Mouse (Mus musculus): Measurements from ENCODE around the gene Vps52. TPM values are rescaled to one million over a fixed set of nuclear protein-coding genes. Genes with fewer than 3 reads are reported as not detected.

The Vps52 gene
- polyA plus RNA-seq, 1 experiment from 2014 or later, result 39.4 TPM

DNA sequence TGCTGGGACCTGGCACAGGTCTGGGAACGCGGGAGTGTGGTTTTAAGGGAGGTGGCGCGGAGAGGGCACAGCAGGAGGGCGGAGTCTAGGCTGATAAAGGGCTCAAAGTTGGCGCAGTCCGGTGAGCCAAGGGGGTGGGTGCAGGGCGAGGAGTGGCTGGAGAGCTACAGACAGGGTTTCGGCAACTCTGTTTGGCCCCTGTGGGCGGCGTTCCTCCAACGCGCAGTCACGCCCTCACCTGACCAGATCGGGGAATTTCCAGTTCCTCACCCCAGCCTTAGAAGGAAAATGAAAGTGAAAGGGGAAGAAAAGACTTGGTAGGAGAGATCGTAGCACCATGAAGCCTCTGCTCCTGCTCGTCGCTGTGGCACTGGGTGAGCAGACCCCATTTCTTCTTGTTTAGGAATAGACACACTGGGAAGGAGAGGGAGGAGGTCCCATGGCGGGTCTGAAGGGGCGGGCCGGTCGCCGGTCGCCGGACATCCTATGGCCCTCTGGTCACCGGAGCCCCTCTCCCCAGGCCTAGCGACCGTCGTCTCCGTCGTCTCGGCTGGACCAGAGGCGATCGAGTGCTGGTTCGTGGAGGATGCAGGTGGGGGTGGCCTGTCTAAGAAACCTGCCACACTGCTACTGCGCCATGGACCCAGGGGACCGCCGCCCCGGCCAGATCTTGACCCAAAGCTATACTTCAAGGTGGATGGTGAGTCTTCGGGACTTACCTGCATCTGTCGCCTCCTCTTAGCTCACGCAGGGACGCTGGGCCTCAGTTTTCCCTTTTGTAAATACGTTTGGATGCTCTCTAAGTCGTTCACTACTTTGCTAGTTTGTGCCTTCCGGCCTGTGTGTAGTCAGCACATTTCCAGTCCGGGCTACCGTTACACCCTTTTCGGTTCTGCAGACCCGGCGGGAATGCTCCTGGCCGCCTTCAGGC is 36.0 kb upstream of the Vps52 start:
- Histone ChIP-seq H3K27me3 (ENCODE audit: control insufficient read depth, insufficient read depth, low read length) (no peaks in the 10 kb centered on the region), H3K9me3 (ENCODE audit: control insufficient read depth, low read length) (no peaks in the 10 kb centered on the region), H3K4me2 (replicated peaks; ENCODE audit: low read depth, low read length) (peak overlapping the region; percentile 86), H3K27ac (ENCODE audit: low read depth, low read length) (0 out of 2 replicates have a peak overlapping the region, but pooled peaks have one; percentile 20), H3K36me3 (ENCODE audit: control insufficient read depth, insufficient read depth, low read length) (no peaks in the 10 kb centered on the region), H3K4me1 (replicated peaks; ENCODE audit: control insufficient read depth, insufficient read depth, low read length) (peaks cover 20% of the 10 kb centered on the region), H3K4me3 (ENCODE audit: low read depth, low read length) (peak overlapping the region; percentile 49), H3K9ac (ENCODE audit: low read depth, low read length) (peak overlapping the region; percentile 67)
- ATAC-seq (ENCODE audit: low FRiP score) (no peak), DNase-seq (ENCODE audit: low spot score) (peak; percentile 46)
- under 1% methylated on average over 51 of the region's 52 CpGs for WGBS

DNA sequence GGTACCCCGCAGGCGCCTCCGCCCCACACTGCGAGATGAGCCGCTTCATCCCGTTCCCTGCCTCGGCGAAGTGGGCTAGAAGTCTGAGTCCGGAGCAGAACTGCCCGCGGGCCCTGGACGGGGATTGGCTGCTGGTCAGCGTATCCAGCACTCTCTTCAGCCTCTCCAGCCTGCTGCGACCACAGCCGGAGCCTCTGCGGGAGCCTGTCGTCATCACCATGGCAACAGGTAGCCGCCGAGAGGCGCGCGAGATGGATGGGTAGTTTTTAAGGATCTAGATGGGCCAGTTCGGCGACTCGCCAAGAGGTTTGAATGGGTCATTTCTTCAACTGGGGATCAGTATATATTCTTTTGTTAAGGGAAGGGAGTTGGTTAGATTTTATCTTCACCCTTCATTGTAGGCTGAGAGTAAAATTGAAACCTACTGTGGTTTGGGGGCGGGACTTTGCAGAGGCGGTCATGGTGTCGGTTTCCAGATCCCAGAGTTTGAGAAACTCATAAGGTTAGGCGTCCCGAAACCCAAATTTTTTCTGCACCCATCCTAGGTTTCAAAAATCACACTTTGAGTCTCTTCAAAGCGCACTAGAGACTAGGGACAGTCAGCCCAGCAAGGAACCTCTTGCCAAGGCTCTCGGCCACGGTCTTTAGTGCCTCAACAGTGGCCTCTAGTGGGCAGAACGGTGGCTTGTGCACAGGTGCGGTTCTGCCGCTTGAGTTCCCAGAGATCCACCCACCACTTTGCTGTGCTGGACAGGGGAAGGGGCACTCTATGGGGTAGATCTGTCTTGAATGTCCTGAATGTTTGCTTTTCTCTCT is 35.1 kb upstream of the Vps52 start:
- WGBS, result under 1% methylated on average over 36 of the region's 36 CpGs

DNA sequence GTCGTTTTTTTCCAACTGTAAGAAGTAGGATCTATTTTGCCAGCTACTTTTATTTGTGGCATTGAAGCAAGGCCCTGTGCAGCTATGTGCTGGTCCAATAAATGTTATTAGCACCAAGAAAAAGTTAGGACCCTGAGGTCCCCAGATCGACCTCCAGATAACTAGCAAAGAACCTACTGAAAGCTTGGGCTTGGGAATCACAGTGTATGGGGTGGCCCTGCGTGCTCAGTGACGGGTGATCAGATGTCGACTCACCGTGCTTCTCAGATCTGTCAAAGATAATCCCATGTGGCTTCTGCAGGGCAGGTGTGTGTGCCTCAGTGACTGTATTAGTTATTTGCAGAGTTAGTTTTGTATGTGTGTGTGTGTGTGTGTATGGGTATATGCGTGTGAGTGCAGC is 34.3 kb upstream of the Vps52 start:
- ATAC-seq (ENCODE audit: low FRiP score) (no peak), DNase-seq (ENCODE audit: low spot score) (no peak)
- peaks cover 20% of the 10 kb centered on the region for H3K4me1 ChIP-seq (replicated peaks; ENCODE audit: control insufficient read depth, insufficient read depth, low read length)
- H3K9me3 ChIP-seq (ENCODE audit: control insufficient read depth, low read length), result no peaks in the 10 kb centered on the region
- no peak overlapping the region for H3K4me2 ChIP-seq (replicated peaks; ENCODE audit: low read depth, low read length)
- H3K4me3 ChIP-seq (ENCODE audit: low read depth, low read length), result no peak overlapping the region
- H3K9ac ChIP-seq (ENCODE audit: low read depth, low read length), result no peak overlapping the region
- 89% methylated on average over 7 of the region's 7 CpGs for WGBS
- no peaks in the 10 kb centered on the region for H3K36me3 ChIP-seq (ENCODE audit: control insufficient read depth, insufficient read depth, low read length)
- no peak overlapping the region for H3K27ac ChIP-seq (ENCODE audit: low read depth, low read length)
- no peaks in the 10 kb centered on the region for H3K27me3 ChIP-seq (ENCODE audit: control insufficient read depth, insufficient read depth, low read length)

More for the DNA sequence above, 35.1 kb upstream of the Vps52 start:
- H3K9me3 ChIP-seq (ENCODE audit: control insufficient read depth, low read length), result no peaks in the 10 kb centered on the region
- H3K27ac ChIP-seq (ENCODE audit: low read depth, low read length), result 0 out of 2 replicates have a peak overlapping the region, but pooled peaks have one; percentile 30
- peak overlapping the region; percentile 67 for H3K9ac ChIP-seq (ENCODE audit: low read depth, low read length)
- peak overlapping the region; percentile 86 for H3K4me2 ChIP-seq (replicated peaks; ENCODE audit: low read depth, low read length)
- peak overlapping the region; percentile 49 for H3K4me3 ChIP-seq (ENCODE audit: low read depth, low read length)
- H3K4me1 ChIP-seq (replicated peaks; ENCODE audit: control insufficient read depth, insufficient read depth, low read length), result peaks cover 20% of the 10 kb centered on the region
- H3K27me3 ChIP-seq (ENCODE audit: control insufficient read depth, insufficient read depth, low read length), result no peaks in the 10 kb centered on the region
- peak; percentile 89 for DNase-seq (ENCODE audit: low spot score)
- ATAC-seq (ENCODE audit: low FRiP score), result peak; percentile 61
- no peaks in the 10 kb centered on the region for H3K36me3 ChIP-seq (ENCODE audit: control insufficient read depth, insufficient read depth, low read length)

DNA sequence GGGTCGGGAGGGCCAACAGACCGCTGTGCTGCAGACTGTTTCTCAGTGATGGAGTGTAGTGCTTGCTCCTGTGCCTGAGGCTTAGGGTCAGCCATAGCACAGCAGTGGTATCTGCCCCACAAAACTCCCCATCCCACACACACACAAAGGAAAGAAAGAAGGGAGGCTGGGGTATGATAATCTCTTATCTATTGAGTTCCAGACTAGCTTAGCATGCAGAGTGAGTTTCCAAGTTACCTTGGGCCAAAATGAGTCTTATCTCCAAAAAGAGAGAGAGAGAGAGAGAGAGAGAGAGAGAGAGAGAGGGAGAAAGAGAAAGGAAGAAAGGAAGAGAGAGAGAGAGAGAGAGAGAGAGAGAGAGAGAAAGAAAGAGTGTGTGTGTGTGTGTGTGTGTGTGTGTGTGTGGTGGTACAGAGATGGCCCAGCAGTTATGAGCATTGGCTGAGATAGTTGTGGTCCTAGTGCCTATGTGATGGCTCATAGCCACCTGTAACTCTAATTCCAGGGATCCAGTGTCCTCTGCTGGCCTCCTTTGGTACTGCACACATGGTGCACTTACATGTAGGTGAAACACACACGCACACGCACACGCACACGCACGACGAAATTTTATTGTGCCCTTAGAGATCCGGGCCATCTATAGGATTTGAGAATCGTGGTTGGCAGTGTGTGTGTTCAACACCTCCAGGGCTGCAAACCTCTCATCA is 30.9 kb upstream of the Vps52 start:
- no peak overlapping the region for H3K27ac ChIP-seq (ENCODE audit: low read depth, low read length)
- H3K9ac ChIP-seq (ENCODE audit: low read depth, low read length), result no peak overlapping the region
- ATAC-seq (ENCODE audit: low FRiP score) (no peak), DNase-seq (ENCODE audit: low spot score) (no peak)
- 83% methylated on average over 10 of the region's 10 CpGs for WGBS
- H3K36me3 ChIP-seq (ENCODE audit: control insufficient read depth, insufficient read depth, low read length), result no peaks in the 10 kb centered on the region
- no peak overlapping the region; the same call in 1 of the 2 replicates for H3K4me3 ChIP-seq (ENCODE audit: low read depth, low read length)
- H3K4me1 ChIP-seq (replicated peaks; ENCODE audit: control insufficient read depth, insufficient read depth, low read length), result peaks cover 6% of the 10 kb centered on the region; the same call in 1 of the 2 replicates
- H3K27me3 ChIP-seq (ENCODE audit: control insufficient read depth, insufficient read depth, low read length), result no peaks in the 10 kb centered on the region
- no peaks in the 10 kb centered on the region for H3K9me3 ChIP-seq (ENCODE audit: control insufficient read depth, low read length)
- no peak overlapping the region for H3K4me2 ChIP-seq (replicated peaks; ENCODE audit: low read depth, low read length)

DNA sequence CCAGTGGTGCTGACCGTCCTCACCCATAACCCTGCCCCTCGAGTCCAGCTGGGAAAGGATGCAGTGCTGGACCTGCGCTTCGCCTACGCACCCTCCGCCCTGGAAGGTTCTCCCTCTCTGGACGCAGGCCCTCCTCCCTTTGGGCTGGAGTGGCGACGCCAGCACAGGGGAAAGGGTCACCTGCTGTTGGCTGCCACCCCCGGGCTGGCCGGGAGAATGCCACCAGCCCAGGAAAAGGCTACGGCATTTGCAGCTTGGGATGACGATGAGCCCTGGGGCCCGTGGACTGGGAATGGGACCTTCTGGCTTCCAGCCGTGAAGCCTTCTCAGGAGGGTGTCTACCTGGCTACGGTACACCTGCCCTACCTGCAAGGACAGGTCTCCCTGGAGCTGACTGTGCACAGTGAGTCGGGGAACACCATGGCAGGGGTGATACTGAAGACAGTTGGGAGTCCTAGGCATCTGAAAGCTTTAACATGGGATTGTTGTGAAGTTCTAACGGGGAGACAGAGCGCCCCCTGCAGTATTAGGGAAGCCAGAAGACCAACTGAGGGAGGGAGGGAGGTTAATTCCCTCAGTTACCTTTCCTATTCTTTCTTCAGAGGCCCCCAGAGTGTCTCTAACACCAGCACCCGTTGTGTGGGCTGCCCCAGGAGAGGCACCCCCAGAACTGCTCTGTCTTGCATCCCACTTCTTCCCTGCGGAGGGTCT is 30.1 kb upstream of the Vps52 start:
- 83% methylated on average over 20 of the region's 21 CpGs for WGBS

DNA sequence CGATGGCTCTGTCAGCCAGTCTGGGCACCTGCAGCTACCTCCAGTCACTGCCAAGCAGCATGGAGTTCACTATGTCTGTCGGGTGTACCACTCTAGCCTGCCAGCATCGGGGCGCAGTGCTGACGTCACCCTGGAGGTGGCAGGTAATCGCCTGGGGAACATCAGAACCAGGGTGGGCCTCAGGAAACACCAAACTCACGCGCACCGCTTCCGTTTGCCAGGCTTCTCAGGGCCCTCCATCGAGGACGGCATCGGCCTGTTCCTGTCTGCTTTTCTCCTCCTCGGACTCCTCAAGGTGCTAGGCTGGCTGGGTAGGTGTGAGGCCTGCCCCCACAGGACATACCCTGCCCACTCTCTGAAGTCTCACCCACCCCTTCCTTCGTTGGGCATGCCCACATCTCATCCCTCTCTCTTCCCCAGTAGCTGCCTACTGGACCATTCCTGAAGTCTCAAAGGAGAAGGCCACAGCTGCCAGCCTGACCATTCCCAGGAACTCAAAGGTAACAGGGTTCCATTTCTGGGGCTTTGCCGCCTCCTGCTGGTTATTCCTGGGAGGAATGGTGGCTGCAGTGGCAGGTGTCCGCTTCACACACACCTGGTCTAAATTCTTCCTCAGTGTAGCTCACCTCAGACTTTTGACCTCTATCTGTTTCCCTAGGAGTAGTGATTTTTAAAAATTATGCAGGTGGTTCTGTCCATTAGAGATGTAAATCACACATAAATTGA is 29.2 kb upstream of the Vps52 start:
- H3K9me3 ChIP-seq (ENCODE audit: control insufficient read depth, low read length), result no peaks in the 10 kb centered on the region
- H3K27ac ChIP-seq (ENCODE audit: low read depth, low read length), result no peak overlapping the region
- H3K4me2 ChIP-seq (replicated peaks; ENCODE audit: low read depth, low read length), result no peak overlapping the region
- ATAC-seq (ENCODE audit: low FRiP score) (no peak), DNase-seq (ENCODE audit: low spot score) (peak; percentile 41)
- no peaks in the 10 kb centered on the region for H3K27me3 ChIP-seq (ENCODE audit: control insufficient read depth, insufficient read depth, low read length)
- H3K36me3 ChIP-seq (ENCODE audit: control insufficient read depth, insufficient read depth, low read length), result no peaks in the 10 kb centered on the region
- H3K9ac ChIP-seq (ENCODE audit: low read depth, low read length), result no peak overlapping the region
- 70% methylated on average over 17 of the region's 17 CpGs for WGBS
- H3K4me1 ChIP-seq (replicated peaks; ENCODE audit: control insufficient read depth, insufficient read depth, low read length), result no peaks in the 10 kb centered on the region
- H3K4me3 ChIP-seq (ENCODE audit: low read depth, low read length), result no peak overlapping the region

More for the DNA sequence above, 30.1 kb upstream of the Vps52 start:
- Histone ChIP-seq H3K4me2 (replicated peaks; ENCODE audit: low read depth, low read length) (no peak overlapping the region), H3K4me1 (replicated peaks; ENCODE audit: control insufficient read depth, insufficient read depth, low read length) (0 out of 2 replicates have a peak, but pooled peaks cover 5% of the 10 kb centered on the region), H3K9me3 (ENCODE audit: control insufficient read depth, low read length) (no peaks in the 10 kb centered on the region), H3K9ac (ENCODE audit: low read depth, low read length) (no peak overlapping the region), H3K4me3 (ENCODE audit: low read depth, low read length) (no peak overlapping the region), H3K27ac (ENCODE audit: low read depth, low read length) (no peak overlapping the region), H3K27me3 (ENCODE audit: control insufficient read depth, insufficient read depth, low read length) (no peaks in the 10 kb centered on the region), H3K36me3 (ENCODE audit: control insufficient read depth, insufficient read depth, low read length) (no peaks in the 10 kb centered on the region)
- DNase-seq (ENCODE audit: low spot score) (no peak), ATAC-seq (ENCODE audit: low FRiP score) (no peak)

DNA sequence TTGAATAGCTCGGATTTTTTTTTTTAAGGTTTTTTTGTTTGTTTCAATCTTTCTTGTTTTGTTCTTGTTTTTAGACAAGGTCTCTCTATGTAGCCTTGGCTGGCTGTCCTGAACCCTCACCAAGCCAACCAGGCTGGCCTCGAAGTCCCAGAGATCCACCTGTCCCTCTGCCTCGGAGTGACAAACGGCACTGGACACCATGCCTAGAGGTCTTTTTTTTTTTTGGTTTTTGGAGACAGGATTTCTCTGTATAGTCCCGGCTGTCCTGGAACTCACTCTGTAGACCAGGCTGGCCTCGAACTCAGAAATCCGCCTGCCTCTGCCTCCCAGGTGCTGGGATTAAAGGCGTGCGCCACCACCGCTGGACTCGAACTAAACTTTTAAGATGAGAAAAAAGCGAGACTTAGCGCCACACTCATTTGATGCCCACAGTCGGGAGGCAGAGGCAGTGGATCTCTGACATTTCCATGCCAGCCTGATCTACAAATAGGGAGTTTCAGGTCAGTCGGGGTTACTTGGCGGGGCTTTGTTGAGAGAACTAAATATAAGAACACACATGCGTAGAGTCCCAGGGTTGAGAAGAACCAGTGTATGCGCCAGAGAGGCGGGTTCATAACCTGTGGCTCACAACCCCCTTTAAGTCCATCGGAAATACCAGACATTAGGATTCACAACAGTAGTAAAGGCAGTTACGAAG is 27.2 kb upstream of the Vps52 start:
- Histone ChIP-seq H3K27ac (ENCODE audit: low read depth, low read length) (no peak overlapping the region), H3K4me1 (replicated peaks; ENCODE audit: control insufficient read depth, insufficient read depth, low read length) (no peaks in the 10 kb centered on the region), H3K36me3 (ENCODE audit: control insufficient read depth, insufficient read depth, low read length) (0 out of 2 replicates have a peak, but pooled peaks cover 6% of the 10 kb centered on the region), H3K4me2 (replicated peaks; ENCODE audit: low read depth, low read length) (peak overlapping the region; percentile 90), H3K4me3 (ENCODE audit: low read depth, low read length) (peak overlapping the region; percentile 76), H3K9ac (ENCODE audit: low read depth, low read length) (peak overlapping the region; percentile 82), H3K9me3 (ENCODE audit: control insufficient read depth, low read length) (no peaks in the 10 kb centered on the region), H3K27me3 (ENCODE audit: control insufficient read depth, insufficient read depth, low read length) (no peaks in the 10 kb centered on the region)
- ATAC-seq (ENCODE audit: low FRiP score) (no peak), DNase-seq (ENCODE audit: low spot score) (no peak)
- WGBS, result 60% methylated on average over 21 of the region's 21 CpGs
